Mouse (Mus musculus): ENCODE measurements around the gene Rai14.
"Not testable (repeated sequence)": the region's sequence is repeated elsewhere in the genome, so short reads cannot be mapped to it uniquely, and the experiment has no call there.

Gene Rai14

DNA sequence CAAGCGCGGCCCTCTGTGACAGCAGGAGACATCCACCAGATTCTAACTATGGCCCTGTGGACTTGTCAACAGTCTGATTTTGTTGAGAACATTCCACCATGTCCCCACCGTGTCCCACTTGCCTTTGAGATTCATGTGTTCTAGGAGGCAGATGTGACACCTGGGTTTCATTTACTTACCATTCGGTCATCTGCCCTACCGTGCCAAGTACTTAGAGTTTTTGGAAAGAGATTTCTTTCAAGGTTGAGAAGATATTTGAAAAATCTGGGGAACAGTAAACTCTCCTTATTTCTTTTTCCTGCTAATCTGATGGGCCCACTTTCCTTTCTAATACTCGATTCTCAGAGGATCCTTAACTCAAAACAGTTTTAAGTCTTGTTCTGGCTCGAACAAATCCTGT lies 178.5 kb downstream of the Rai14 start:
- DNase-seq (ENCODE audit: low spot score in 2 of 2) = no peak

DNA sequence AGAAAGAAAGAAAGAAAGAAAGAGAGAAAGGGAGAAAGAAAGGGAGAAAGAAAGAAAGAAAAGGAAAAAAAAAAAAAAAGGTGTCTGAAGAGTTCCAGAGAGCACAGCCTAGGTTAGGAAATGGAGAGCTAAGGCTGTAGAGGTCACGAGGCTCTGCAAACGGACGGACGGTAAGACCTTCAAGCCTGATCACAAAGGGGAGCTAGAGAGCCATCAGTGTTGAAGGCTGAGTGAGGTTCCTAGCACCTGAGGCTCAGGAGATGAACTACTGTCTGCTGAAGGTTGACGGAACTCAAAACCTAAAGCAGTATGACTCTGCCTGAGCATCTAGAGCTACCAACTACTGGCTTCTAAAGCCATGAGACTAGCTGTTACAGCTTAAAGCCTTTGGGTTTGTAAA lies 179.8 kb downstream of the Rai14 start:
- DNase-seq (ENCODE audit: low spot score in 2 of 2) = no peak

DNA sequence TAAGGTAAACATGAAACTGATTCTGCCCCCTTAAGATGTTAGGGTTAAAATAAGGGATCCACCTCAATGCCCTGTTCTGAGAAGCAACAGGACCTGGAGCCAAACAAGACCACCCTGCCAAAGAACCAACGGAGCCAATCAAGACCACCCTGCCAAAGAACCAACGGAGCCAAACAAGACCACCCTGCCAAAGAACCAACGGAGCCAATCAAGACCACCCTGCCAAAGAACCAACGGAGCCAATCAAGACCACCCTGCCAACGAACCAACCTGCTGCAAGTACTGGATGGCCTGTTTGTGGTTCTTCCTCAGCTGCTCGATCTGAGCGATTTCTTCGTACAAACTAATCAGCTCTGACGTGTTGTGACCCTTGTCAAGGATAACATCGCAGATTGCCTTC lies 181.1 kb downstream of the Rai14 start:
- not testable (repeated sequence) for DNase-seq (ENCODE audit: low spot score in 2 of 2)

DNA sequence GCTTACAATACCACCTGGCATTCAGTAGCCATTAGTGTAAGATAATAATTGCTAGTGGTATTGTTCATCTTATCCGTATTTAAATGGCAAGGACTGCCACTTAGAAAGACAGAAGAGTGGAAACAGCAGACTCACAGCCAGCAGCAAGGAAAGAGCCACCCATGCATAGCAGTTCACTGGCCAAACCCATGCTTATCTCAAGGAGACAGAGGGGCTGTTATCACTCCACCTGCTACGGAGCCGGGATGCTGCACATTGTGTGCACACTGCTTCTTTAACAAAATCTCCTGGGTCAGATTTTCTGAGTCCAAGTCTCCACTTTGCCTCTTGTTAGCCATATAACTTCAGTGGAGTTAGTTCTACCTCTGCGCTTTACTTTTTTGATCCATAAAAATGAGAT lies 183.1 kb downstream of the Rai14 start:
- no peak for DNase-seq (ENCODE audit: low spot score in 2 of 2)

DNA sequence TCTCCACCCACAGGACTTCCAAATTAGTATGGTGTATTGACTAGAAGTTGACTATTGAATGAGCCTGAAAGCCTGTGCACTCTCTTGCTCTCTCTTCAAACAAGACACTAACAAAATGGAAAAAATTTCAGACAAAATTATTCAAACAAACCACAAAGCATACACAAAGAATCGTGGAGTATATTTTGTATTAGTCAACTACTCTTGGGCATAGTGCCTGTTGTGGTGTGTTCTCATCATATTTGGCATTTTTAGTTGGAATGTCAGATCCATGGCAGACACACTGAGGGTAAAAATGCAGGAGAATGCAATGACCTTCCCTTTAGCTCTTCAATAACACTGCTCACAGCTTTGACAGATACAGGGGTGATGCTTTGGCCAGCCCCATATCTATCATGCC lies 188.5 kb downstream of the Rai14 start:
- no peak for DNase-seq (ENCODE audit: low spot score in 2 of 2)

Data from thymus, postnatal 10 days (tissue).